Mouse (Mus musculus) ES-E14 (cell line): Measurements from ENCODE around the gene Cfap20.

ENCODE experiments used
- CHD2 ChIP-seq: IDR thresholded peaks from 2 replicates; pipeline ENCODE4 v1.6.1; 2014; ENCODE audit warnings: mild to moderate bottlenecking, low read depth, low read length, inconsistent platforms
- HCFC1 ChIP-seq: IDR thresholded peaks from 2 replicates; pipeline ENCODE4 v1.6.1; 2012; ENCODE audit warnings: low read length, inconsistent platforms, borderline replicate concordance; ENCODE audit not compliant: insufficient read depth
- MAFK ChIP-seq: IDR thresholded peaks from 2 replicates; pipeline ENCODE4 v1.6.1; 2014; ENCODE audit warnings: mild to moderate bottlenecking, low read depth, low read length, inconsistent platforms; ENCODE audit not compliant: insufficient read depth
- ZC3H11A ChIP-seq: IDR thresholded peaks from 2 replicates; pipeline ENCODE4 v1.6.1; 2012; ENCODE audit warnings: low read depth, mild to moderate bottlenecking, inconsistent platforms, low read length, borderline replicate concordance
- ZNF384 ChIP-seq: IDR thresholded peaks from 2 replicates; pipeline ENCODE4 v1.6.1; 2012; ENCODE audit warnings: low read depth, low read length, inconsistent platforms

- no peak for TF ChIP-seq CHD2
- TF ChIP-seq HCFC1, result no peak
- no peak for TF ChIP-seq MAFK
- TF ChIP-seq ZNF384, result no peak
- no peak for TF ChIP-seq ZC3H11A
These were observed 37.5 kb downstream of the Cfap20 start for GRCm38 (mm10) chr8:95397201-95397600.
